Comparison of ENCODE assay signal across 8 mouse cellular contexts in the genomic region with DNA sequence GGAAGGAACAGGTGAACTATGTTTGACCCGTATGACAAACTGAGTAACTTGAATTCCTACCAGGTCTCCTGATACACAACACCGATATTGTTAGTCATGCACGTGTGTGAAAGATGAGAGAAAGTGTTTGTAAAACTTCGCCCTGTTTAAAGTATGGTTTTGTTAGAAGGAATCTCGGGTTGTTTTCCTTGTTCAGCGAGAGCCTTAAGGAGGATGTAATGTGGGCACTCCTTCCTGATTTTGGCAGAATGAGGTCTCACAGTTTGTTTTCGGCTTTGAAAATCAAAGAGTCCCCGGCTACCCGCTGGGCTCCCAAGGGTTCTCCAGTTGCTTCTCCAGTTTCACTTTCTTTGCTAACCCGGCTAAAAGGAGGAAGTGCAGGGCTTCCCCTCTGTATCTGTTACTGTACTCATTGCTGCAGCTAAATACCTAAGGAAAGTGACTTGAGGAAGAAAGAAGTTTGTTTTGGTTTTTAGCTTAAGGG.
DNase-seq lines count a peak whose midpoint lies in the region; ATAC-seq and TF ChIP-seq lines count a peak whose summit lies in the region.

No protein-coding gene starts in this region.

- no peak for TF ChIP-seq CTCF in liver, adult 2 months (IDR thresholded peaks at IDR 0.05; ENCODE audit: low read depth, low read length)
- TF ChIP-seq CTCF in liver, embryonic 14.5 days (IDR thresholded peaks at IDR 0.05; ENCODE audit: low read depth), result no peak

- peaks cover 9% of the 10 kb centered on the region; the same call in 1 of the 2 replicates for H3K36me3 ChIP-seq in liver, adult 2 months (ENCODE audit: control insufficient read depth, insufficient read depth, low read length)
- no peaks in the 10 kb centered on the region; the same call in 1 of the 2 replicates for H3K36me3 ChIP-seq in heart, embryonic 11.5 days (ENCODE audit: control insufficient read depth, insufficient read depth, low read length)
- H3K36me3 ChIP-seq in liver, embryonic 14.5 days (replicated peaks; ENCODE audit: control insufficient read depth, insufficient read depth, low read depth), result no peaks in the 10 kb centered on the region
- H3K36me3 ChIP-seq in midbrain, embryonic 15.5 days (replicated peaks), result no peaks in the 10 kb centered on the region
- peaks cover 29% of the 10 kb centered on the region for H3K36me3 ChIP-seq in midbrain, embryonic 10.5 days

- H3K27ac ChIP-seq in liver, adult 2 months (replicated peaks; ENCODE audit: insufficient read depth, low read depth, low read length), result no peak overlapping the region
- H3K27ac ChIP-seq in heart, embryonic 11.5 days (ENCODE audit: low read depth, low read length), result no peak overlapping the region
- no peak overlapping the region for H3K27ac ChIP-seq in liver, embryonic 14.5 days
- no peak overlapping the region for H3K27ac ChIP-seq in midbrain, embryonic 15.5 days
- no peak overlapping the region for H3K27ac ChIP-seq in midbrain, embryonic 10.5 days (replicated peaks)

- H3K9ac ChIP-seq in liver, adult 2 months (ENCODE audit: low read depth, low read length), result no peak overlapping the region; the same call in 1 of the 2 replicates
- H3K9ac ChIP-seq in heart, embryonic 11.5 days (ENCODE audit: low read depth, low read length), result peak overlapping the region; percentile 43; the same call in 1 of the 2 replicates
- H3K9ac ChIP-seq in liver, embryonic 14.5 days (replicated peaks), result no peak overlapping the region
- no peak overlapping the region for H3K9ac ChIP-seq in midbrain, embryonic 15.5 days

- H3K9me3 ChIP-seq in heart, embryonic 11.5 days (replicated peaks; ENCODE audit: control insufficient read depth, low read length), result no peaks in the 10 kb centered on the region
- no peaks in the 10 kb centered on the region for H3K9me3 ChIP-seq in liver, embryonic 14.5 days (ENCODE audit: control insufficient read depth, low read length)
- H3K9me3 ChIP-seq in midbrain, embryonic 15.5 days, result no peaks in the 10 kb centered on the region
- no peaks in the 10 kb centered on the region for H3K9me3 ChIP-seq in midbrain, embryonic 10.5 days (replicated peaks)

- peak overlapping the region; percentile 55 for H3K4me2 ChIP-seq in heart, embryonic 11.5 days
- H3K4me2 ChIP-seq in liver, embryonic 14.5 days (ENCODE audit: low read depth), result peak overlapping the region; percentile 0; the same call in 1 of the 2 replicates
- H3K4me2 ChIP-seq in midbrain, embryonic 15.5 days, result no peak overlapping the region

- TF ChIP-seq POLR2A in liver, adult 2 months (IDR thresholded peaks at IDR 0.05; ENCODE audit: extremely low read depth, insufficient read depth, low read length), result no peak

- peaks cover 2% of the 10 kb centered on the region; the same call in 1 of the 2 replicates for H3K4me1 ChIP-seq in liver, adult 2 months (ENCODE audit: control insufficient read depth, insufficient read depth, low read length)
- no peaks in the 10 kb centered on the region; the same call in 1 of the 2 replicates for H3K4me1 ChIP-seq in heart, embryonic 11.5 days (ENCODE audit: control insufficient read depth, insufficient read depth, low read length)
- H3K4me1 ChIP-seq in liver, embryonic 14.5 days (replicated peaks; ENCODE audit: control insufficient read depth in 2 of 2, insufficient read depth in 2 of 2, low read length in 1 of 2), result peaks cover 0 to 2% of the 10 kb centered on the region in 2 experiments; a peak in 1 of 4 replicates
- peaks cover 3% of the 10 kb centered on the region; the same call in 1 of the 2 replicates for H3K4me1 ChIP-seq in midbrain, embryonic 15.5 days
- no peaks in the 10 kb centered on the region for H3K4me1 ChIP-seq in midbrain, embryonic 10.5 days

- no peaks in the 10 kb centered on the region for H3K27me3 ChIP-seq in liver, adult 2 months (ENCODE audit: control insufficient read depth, insufficient read depth, low read length)
- no peaks in the 10 kb centered on the region for H3K27me3 ChIP-seq in heart, embryonic 11.5 days (ENCODE audit: control insufficient read depth, insufficient read depth, low read length)
- H3K27me3 ChIP-seq in liver, embryonic 14.5 days (ENCODE audit: control insufficient read depth, insufficient read depth, low read length), result no peaks in the 10 kb centered on the region
- no peaks in the 10 kb centered on the region for H3K27me3 ChIP-seq in midbrain, embryonic 15.5 days (replicated peaks)
- no peaks in the 10 kb centered on the region for H3K27me3 ChIP-seq in midbrain, embryonic 10.5 days (ENCODE audit: low read depth, poor library complexity, severe bottlenecking)

- peak overlapping the region; percentile 24; the same call in 1 of the 2 replicates for H3K4me3 ChIP-seq in liver, adult 2 months (ENCODE audit: insufficient read depth, low read depth, low read length)
- peak overlapping the region; percentile 28 for H3K4me3 ChIP-seq in heart, embryonic 11.5 days (ENCODE audit: low read depth, low read length)
- no peak overlapping the region; a peak in 1 of 4 replicates for H3K4me3 ChIP-seq in liver, embryonic 14.5 days (ENCODE audit: insufficient read depth in 1 of 2, low read depth in 2 of 2, low read length in 2 of 2)
- no peak overlapping the region for H3K4me3 ChIP-seq in midbrain, embryonic 15.5 days
- no peak overlapping the region for H3K4me3 ChIP-seq in midbrain, embryonic 10.5 days

- WGBS in liver, adult 2 months, result 58% methylated on average over 10 of the region's 10 CpGs
- 13% methylated on average over 10 of the region's 10 CpGs for WGBS in heart, embryonic 11.5 days (ENCODE audit: insufficient replicate concordance)
- 7% methylated on average over 10 of the region's 10 CpGs for WGBS in liver, embryonic 14.5 days (ENCODE audit: insufficient replicate concordance)
- WGBS in midbrain, embryonic 15.5 days, result 45% methylated on average over 10 of the region's 10 CpGs
- 33% methylated on average over 10 of the region's 10 CpGs for WGBS in midbrain, embryonic 10.5 days

- no peak for ATAC-seq in heart, embryonic 11.5 days (replicated peaks; ENCODE audit: insufficient number of reproducible peaks, low FRiP score, low TSS enrichment)
- no peak for ATAC-seq in liver, embryonic 14.5 days (ENCODE audit: insufficient read depth)
- ATAC-seq in midbrain, embryonic 15.5 days (replicated peaks), result no peak

- H3K79me2 ChIP-seq in liver, adult 2 months (ENCODE audit: control insufficient read depth, insufficient read depth, low read length), result no peaks in the 10 kb centered on the region

- no peak for DNase-seq in liver, adult 2 months (ENCODE audit: extremely low read depth, low read depth, low spot score)
- no peak for DNase-seq in liver
- no peak for DNase-seq in liver, embryonic 14.5 days (ENCODE audit: low read depth in 3 of 3, low spot score in 3 of 3)
- peak; percentile 61 to 68 for DNase-seq in spleen, postnatal 36 days (ENCODE audit: low spot score in 2 of 2)
- DNase-seq in midbrain, embryonic 10.5 days (ENCODE audit: low spot score), result no peak
- DNase-seq in retina, embryonic 14.5 days (ENCODE audit: low spot score), result no peak

- TF ChIP-seq EP300 in liver, embryonic 14.5 days (IDR thresholded peaks at IDR 0.05; ENCODE audit: low read depth), result no peak

Comparison
In these comparisons a context has a peak if more than half of its experiments do, and no peak if none do; other contexts are left out.
1. H3K4me3 ChIP-seq: peak in liver, adult 2 months (single experiment) and heart, embryonic 11.5 days (single experiment); none in liver, embryonic 14.5 days (0 of 2), midbrain, embryonic 15.5 days (single experiment) and midbrain, embryonic 10.5 days (single experiment).
2. DNase-seq: peak in spleen, postnatal 36 days (2 of 2); none in liver, adult 2 months (single experiment), liver (single experiment), liver, embryonic 14.5 days (0 of 3), midbrain, embryonic 10.5 days (single experiment) and retina, embryonic 14.5 days (single experiment).